Mouse (Mus musculus) R1 (cell line): ENCODE results near the gene Zfp551.
A peak's percentile ranks its signal among the peaks of the same experiment; 100 is the strongest.

Source experiments
- DNase-seq: peaks from one replicate; pipeline ENCODE4 v3.0.0-alpha.2; 2018; ENCODE audit warnings: low read depth, low spot score

The Zfp551 gene

GRCm38 (mm10) chr7:12422245-12422849 lies at the start of gene Zfp551:
Gene Zfp551 (minus strand): TSS chr7:12422751.
- DNase-seq: peak; percentile 75

DNA sequence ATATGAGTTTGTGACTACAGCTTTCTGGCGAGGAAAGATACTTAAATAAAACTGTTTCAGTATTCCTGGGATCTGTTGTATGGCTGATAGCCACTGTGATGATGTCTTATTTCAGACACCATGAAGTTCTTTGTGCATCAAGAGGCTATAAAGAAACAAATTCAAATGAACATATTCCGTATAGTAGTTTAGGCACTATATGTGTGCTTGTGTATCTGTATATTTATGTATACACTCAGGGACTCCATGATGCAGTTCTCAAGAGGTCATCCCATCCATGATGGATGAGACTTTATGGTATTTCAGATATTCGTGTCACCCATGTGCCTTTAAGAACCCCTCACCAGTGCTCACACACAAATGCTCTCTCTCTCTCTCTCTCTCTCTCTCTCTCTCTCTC lies 304 bp upstream of the Zfp551 start:
- DNase-seq: no peak

DNA sequence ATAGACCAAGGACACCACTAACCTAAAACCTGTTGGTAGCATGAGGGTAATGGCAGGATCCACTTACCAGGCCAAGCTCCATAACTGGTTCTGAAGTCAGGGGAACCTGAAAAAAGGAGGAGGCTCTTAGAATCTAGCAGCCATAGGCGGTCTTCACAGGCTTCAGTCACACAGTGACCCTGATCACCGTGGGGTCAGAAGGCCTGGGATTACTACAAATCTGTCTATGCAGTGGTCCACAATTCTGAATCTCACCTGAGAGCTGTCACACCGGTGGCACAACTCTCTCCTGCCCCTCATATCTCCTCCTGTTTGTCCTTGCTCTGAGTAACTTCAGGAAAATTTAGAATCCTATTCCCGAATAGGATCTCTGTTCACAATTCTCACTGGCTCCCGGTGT lies 810 bp downstream of the Zfp551 start:
- DNase-seq: no peak

GRCm38 (mm10) chr7:12369173-12369572 lies 53.4 kb downstream of the Zfp551 start, which contains the start of gene Vmn1r84:
Gene Vmn1r84 (minus strand): TSS chr7:12369273.
- no peak for DNase-seq
